Mouse (Mus musculus): ENCODE measurements around the gene Syne3. TPM values are rescaled to one million over a fixed set of nuclear protein-coding genes. Genes with fewer than 3 reads are reported as not detected.
A peak's percentile ranks its signal among the peaks of the same experiment; 100 is the strongest.

Gene Syne3
- total RNA-seq, 1 experiment from 2014 or later = 33.1 TPM

DNA sequence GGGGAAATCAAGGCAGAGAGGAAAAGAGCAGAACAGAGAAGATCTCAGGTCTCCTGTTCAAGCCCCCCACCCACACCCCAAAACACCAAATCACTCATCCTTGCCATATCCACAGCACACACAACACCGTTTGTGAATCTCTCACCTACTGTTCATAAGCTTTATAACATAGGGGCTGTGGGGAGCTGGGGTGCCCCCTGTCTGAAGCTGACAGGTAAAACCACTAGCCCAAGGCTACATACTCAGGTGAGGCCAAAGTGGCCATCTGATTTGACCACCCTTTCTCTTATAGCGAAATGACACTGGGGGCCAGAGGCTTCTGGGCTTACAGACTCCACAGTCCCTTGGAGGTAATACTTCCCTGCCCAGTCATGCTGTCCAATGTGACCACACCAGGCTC, 1.5 kb downstream of the Syne3 start:
- no peak for ATAC-seq (replicated peaks in 1 of 2; ENCODE audit: insufficient read depth in 1 of 2, low FRiP score in 2 of 2, low TSS enrichment in 1 of 2, low read depth in 1 of 2, poor library complexity in 2 of 2, severe bottlenecking in 2 of 2)

DNA sequence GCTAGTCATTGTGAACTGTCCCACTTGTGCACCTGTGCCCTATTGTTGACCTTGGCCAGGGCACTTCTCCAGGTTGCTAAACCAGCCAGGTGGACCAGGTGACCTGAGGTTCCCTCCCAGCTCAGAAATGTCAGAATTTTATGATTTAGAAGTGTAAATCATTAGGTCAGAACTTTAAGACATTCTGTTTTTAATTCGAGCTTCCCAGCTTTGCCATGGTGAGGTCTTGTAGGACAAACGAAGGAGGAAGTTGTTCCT, 4.0 kb downstream of the Syne3 start:
- ATAC-seq (replicated peaks in 1 of 2; ENCODE audit: insufficient read depth in 1 of 2, low FRiP score in 2 of 2, low TSS enrichment in 1 of 2, low read depth in 1 of 2, poor library complexity in 2 of 2, severe bottlenecking in 2 of 2) = no peak

DNA sequence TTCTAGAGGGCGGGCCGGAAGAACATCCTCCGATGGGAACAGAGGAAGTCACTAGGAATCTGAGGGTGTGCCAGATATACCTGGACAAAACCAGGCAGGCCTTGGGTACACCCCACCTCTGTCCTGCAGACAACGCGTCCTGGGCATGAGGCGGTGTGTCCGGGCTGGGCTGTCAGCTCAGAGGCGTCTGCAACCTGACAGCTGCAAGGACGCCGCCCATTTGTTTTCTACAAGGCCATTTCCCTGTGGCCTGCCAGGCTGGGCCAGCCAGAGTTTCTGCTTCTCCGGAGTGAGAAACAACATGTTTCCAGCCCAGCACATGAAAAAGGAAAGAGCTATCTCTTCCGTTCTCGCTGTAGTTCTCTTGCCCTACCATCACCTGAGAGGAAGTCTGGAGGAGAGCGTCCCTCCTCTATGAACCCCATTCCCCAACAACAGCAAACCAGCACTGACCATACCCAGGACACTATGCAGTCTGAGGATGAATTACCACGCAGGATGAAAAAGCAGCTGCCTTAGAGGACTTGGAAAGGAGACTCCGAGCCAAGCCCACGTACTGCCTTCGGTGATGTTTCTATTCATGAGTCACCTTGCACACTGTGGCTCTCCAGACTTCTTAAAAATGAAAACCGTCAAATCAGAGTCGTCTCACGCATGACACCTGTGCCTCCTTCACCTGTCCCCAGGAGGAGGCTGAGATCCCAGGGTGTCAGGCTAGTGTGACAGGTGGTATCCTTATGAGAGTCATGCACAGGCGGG, 4.5 kb downstream of the Syne3 start:
- ATAC-seq (replicated peaks in 1 of 2; ENCODE audit: insufficient read depth in 1 of 2, low FRiP score in 2 of 2, low TSS enrichment in 1 of 2, low read depth in 1 of 2, poor library complexity in 2 of 2, severe bottlenecking in 2 of 2) = no peak

DNA sequence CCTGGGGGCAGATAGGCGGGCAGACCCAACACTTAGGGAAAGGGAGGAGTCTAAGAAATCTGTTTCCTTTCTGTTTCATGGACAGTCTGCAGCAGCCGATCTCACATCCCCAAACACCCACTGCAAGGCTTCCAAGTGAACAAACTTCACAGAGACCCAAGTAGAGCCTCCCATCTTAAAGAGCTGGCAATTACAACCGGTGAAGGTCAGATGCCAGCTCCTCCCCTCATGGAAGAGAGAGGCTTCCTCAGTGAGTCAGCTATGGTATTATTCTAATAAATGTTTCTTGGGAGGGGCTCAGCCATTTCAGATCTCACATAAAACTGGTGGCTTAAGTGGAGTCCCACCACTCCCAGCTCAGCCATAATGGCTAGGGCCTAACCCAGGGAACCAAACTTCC, 5.9 kb downstream of the Syne3 start:
- ATAC-seq (replicated peaks in 1 of 2; ENCODE audit: insufficient read depth in 1 of 2, low FRiP score in 2 of 2, low TSS enrichment in 1 of 2, low read depth in 1 of 2, poor library complexity in 2 of 2, severe bottlenecking in 2 of 2) = no peak

DNA sequence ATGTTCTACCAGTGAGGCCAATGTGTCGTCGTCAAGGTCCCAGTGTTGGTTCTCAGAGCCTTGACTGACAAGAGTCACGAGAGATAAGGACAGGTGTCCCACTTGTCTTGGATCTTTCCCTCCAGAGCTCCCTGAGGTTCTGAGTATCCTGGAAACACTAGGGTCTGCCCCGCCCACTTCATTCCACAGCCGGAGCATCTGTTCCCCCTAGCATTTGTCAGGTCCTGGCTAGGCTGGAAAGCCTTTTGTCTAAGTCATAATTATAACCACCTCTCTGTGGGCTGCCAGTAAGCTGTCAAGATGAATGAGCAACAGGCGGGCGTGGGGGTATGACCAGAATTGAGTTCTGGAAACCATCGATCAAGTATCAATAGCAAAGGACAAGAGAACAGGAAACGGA, 6.5 kb downstream of the Syne3 start:
- no peak for ATAC-seq (replicated peaks in 1 of 2; ENCODE audit: insufficient read depth in 1 of 2, low FRiP score in 2 of 2, low TSS enrichment in 1 of 2, low read depth in 1 of 2, poor library complexity in 2 of 2, severe bottlenecking in 2 of 2)

DNA sequence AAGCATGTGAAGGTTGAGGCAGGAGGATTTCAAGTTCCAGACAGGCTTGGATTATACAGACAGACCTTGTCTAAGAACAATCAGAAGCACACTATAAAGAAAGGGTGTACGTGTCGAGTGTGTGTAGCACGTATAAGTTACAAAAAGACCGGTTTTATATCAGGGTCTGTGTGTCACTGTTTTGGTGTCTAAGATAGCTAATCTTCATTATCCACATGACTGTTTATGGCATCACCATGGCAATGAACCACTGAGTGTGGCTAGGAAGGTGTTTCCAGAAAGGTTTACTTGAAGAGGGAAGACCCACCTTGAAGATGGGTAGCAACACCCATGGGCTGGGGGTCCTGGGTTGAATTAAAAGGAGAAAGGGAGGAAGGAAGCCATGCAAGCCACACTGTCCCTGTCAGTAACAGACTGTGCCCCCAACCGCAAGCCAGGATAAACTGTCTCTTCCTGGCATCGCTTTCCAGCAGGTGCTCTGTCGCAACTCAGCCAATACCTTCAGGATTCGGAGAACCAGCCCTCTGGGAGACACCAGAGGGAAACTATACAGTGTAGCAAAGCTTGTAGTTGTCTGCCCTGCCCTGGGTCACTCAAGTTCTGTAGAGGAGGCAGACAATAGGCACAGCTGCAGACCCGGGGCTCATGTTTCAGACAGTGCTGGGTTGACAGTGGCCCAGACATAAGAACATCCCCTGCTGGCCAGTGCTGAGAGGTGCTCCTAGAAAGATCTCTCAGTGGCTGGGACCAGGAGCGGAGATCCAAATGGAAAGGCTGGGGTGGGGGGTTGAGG, 7.1 kb downstream of the Syne3 start:
- no peak for ATAC-seq (replicated peaks in 1 of 2; ENCODE audit: insufficient read depth in 1 of 2, low FRiP score in 2 of 2, low TSS enrichment in 1 of 2, low read depth in 1 of 2, poor library complexity in 2 of 2, severe bottlenecking in 2 of 2)

DNA sequence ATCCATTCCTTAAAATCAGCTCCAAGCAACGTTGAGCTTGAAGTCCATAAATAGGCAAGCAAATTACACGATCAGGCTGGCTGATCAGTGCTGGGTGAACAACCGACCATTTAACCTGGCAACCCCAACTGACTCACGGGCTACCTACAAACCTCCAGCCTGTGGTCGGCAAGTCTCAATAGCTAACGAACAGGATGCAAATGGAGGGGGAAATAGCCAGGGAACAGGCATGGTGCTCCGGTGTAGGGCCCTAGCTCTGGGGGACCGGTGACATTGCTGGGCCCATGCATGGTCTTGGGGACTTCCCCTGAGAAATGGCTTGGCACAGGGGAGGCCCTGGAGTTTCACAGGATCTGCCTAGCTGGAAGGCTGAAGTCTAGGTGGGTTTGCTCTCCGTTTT, 8.3 kb downstream of the Syne3 start:
- 0 out of 4 replicates have a peak, but pooled peaks of 1 of the 2 experiments have one; percentile 3 for ATAC-seq (replicated peaks in 1 of 2; ENCODE audit: insufficient read depth in 1 of 2, low FRiP score in 2 of 2, low TSS enrichment in 1 of 2, low read depth in 1 of 2, poor library complexity in 2 of 2, severe bottlenecking in 2 of 2)

DNA sequence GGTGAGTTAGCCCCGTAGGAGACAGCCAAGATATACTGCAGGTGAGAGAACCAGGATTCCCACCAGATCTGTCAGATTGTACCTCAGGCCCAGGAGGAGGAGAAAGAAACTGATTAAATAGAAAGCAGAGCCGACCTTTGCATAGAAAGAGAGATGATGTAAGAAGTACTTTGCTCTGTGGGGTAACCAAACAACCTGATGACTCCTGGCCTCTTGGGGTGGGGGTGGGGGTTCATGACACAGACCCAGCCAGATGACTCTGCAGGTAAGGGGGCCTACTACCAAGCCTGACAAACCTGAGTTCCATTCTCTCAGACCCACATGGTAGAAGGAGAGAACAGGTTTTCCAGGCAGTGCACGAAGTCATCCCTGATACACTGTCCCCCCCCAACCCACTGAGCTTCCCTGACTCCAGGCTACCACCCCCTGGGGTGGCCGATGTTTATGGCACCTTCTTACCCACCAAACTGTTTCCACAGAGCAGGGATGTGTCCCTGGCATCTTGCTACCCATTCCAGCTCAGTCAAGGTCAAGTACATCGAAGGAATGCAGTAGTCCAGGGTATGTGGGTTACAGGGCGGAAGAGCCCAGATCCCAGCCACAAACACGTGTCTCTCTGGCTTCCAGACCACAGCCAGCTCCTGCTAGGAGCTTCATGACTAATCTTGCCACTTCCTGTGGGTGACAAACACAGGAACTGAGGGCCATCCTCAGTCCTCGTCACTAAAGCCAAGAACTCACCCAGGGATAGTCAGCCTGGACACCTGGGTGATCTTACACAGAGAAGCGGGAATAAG, 8.9 kb downstream of the Syne3 start:
- ATAC-seq (replicated peaks in 1 of 2; ENCODE audit: insufficient read depth in 1 of 2, low FRiP score in 2 of 2, low TSS enrichment in 1 of 2, low read depth in 1 of 2, poor library complexity in 2 of 2, severe bottlenecking in 2 of 2) = peak; percentile 61 to 69

DNA sequence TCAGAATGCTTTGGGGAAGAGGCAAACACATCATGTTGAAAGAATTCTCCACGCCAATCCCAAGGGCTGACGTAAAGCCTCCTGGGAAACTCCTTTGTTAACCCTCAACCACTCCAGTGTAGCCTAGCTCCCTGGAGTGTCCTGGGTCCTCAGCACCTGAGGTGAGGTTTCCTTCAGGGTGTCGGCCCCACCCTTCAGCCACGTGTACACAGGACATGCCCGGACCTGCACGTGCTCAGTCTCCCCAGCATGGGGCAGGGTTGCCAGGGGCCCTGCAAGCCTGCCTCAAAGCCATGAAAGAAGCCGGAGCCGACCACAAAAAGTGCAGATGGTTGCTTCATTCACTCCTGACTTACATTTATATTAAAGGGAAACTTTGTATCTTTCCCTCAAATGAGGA, 10.4 kb downstream of the Syne3 start:
- ATAC-seq (replicated peaks in 1 of 2; ENCODE audit: insufficient read depth in 1 of 2, low FRiP score in 2 of 2, low TSS enrichment in 1 of 2, low read depth in 1 of 2, poor library complexity in 2 of 2, severe bottlenecking in 2 of 2) = no peak

DNA sequence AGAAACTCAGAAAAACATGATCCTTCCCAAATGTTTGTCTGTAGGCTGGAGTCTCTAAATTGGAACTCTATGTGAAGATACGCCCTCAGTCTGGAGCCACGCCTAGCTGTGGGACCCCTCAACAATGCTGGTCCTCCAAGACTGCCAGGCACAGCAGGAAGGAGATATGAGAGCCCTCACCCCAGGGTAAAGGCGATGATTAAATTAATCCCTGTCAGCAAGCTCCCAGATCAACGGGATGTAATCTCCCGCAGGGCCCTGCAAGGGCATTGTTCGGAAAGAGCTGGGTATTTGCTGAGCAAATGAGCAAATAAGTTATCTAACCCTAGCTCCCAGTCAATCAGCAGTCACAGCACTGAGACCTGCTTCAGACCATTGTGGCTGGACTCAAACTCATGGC, 11.1 kb downstream of the Syne3 start:
- no peak for ATAC-seq (replicated peaks in 1 of 2; ENCODE audit: insufficient read depth in 1 of 2, low FRiP score in 2 of 2, low TSS enrichment in 1 of 2, low read depth in 1 of 2, poor library complexity in 2 of 2, severe bottlenecking in 2 of 2)

DNA sequence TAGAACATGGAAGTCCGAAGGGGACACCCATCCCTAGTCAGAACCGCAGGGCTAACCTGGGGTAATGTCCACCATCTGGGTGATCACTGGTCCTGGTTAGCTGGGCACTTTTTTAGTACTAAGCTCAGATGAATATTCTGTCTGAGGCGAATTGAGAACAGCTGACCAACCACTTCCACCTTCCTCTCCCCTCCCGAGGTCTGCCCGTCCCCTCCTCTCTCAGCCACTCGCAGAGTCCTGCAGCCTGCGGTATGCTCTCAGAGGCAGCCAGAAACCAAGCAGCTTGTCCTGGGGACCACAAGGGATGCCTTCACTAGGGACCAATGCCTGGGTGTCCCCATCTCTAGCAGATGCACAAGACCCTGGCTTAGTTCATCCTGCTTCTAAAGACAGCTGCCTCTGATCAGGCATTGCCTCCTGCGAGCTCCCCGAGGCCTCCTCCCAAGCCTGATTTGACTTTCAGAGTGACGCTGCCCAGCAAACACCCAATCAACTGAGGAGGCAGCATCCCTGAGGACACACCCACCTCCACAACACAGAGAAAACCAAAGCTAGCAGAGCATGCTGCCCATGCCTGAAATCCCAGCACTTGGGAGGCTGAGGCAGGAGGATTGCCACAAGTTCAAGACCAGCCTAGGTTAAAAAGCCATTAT, 11.8 kb downstream of the Syne3 start:
- peak; percentile 55 to 56 for ATAC-seq (replicated peaks in 1 of 2; ENCODE audit: insufficient read depth in 1 of 2, low FRiP score in 2 of 2, low TSS enrichment in 1 of 2, low read depth in 1 of 2, poor library complexity in 2 of 2, severe bottlenecking in 2 of 2)

DNA sequence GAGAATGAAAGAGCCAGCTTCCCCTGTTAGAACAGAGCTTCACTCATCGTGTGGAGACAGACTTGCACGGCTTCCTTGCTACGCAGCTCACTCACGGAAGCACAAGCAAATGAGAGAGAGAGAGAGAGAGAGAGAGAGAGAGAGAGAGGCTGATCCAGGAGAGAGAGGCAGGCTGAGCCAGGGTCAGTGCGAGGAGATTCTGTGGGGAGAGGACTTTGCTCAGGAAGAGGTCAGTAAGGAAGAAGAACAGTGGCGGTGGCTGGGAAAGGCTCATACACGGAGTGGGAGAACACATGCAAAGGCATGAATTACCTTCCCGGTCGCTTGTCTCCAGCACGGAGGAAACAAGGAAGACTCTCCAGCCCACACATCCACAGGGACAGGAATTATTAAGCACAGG, 12.4 kb downstream of the Syne3 start:
- no peak for ATAC-seq (replicated peaks in 1 of 2; ENCODE audit: insufficient read depth in 1 of 2, low FRiP score in 2 of 2, low TSS enrichment in 1 of 2, low read depth in 1 of 2, poor library complexity in 2 of 2, severe bottlenecking in 2 of 2)

DNA sequence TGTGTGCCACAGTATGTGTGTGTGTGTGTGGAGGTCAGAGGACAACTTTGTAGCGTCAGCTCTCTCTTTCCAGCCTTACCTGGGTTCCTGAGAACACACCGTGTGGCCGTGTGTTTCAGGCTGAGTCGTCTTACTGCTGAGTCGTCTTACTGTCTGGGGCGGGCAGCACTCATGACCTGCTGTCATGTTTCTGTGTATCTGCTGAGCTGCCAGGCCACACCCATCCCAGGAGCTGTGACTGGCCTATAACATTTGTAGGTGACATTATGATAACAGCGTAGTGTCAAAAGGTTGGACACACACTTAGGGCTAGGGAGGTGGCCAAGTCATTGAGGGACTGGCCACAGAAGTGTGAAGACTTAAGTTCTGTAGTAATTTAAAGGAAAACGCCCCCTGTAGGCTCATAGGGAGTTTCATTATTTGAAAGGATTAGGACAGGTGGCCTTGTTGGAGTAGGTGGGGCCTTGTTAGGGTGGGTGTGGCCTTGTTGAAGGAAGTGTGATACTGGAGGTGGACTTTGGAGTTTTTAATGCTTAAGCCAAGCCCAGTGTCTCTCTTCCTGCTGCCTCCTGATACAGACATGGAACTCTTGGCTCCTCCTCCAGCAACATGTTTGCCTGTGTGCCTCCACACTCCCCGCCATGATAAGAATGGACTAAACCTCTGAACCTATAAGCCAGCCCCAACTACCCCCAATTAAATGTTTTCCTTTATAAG, 13.4 kb downstream of the Syne3 start:
- no peak for ATAC-seq (replicated peaks in 1 of 2; ENCODE audit: insufficient read depth in 1 of 2, low FRiP score in 2 of 2, low TSS enrichment in 1 of 2, low read depth in 1 of 2, poor library complexity in 2 of 2, severe bottlenecking in 2 of 2)

DNA sequence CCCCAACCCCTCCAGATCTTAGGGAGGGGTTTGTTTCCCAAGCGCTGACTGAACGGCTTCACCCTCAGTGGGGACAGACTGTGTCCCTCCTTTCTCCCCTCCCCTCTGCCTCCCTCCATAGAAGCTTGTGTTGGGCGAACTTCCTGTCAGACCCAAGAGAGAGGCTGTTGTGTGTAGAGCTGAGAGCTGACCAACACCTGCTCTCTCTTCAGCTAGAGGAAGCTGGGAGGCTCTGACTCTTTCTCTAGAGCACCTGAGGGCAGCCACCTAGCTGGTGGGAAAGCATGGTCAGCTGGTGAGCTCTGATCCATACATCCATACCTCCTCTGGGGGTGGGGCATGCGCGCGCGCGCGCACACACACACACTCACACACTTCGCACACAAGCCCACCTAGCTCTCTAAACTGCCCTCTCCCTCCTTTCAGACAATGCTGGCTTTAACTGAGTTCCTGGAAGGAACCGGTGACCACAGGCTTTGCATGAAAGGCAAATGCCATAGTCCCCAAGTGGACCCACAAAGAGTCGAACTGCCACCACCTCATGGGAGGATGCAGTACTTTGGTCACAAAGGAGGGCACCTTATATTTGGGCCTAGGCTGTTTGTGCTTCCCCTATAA, 14.2 kb downstream of the Syne3 start:
- ATAC-seq (replicated peaks in 1 of 2; ENCODE audit: insufficient read depth in 1 of 2, low FRiP score in 2 of 2, low TSS enrichment in 1 of 2, low read depth in 1 of 2, poor library complexity in 2 of 2, severe bottlenecking in 2 of 2) = 0 out of 4 replicates have a peak, but pooled peaks of 1 of the 2 experiments have one; percentile 6

DNA sequence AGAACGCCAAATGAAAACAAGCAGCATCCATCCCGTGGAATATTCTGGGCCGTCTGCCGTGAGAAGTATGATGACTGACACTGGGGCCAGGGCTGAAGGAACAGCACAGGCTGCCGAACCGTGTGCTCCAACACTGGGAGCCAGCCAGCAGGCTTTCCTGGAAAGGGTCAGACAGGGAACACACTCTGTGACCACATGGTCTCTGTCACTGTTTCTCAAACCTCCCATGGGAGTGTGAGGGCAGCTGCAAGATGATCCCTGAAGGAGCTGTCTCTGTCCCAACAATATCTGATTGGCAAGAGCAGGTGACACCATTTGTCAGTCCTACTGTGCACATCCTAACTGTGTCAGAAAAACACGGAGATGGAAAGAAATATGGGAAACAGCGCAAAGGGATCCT, 16.8 kb downstream of the Syne3 start:
- ATAC-seq (replicated peaks in 1 of 2; ENCODE audit: insufficient read depth in 1 of 2, low FRiP score in 2 of 2, low TSS enrichment in 1 of 2, low read depth in 1 of 2, poor library complexity in 2 of 2, severe bottlenecking in 2 of 2) = no peak

DNA sequence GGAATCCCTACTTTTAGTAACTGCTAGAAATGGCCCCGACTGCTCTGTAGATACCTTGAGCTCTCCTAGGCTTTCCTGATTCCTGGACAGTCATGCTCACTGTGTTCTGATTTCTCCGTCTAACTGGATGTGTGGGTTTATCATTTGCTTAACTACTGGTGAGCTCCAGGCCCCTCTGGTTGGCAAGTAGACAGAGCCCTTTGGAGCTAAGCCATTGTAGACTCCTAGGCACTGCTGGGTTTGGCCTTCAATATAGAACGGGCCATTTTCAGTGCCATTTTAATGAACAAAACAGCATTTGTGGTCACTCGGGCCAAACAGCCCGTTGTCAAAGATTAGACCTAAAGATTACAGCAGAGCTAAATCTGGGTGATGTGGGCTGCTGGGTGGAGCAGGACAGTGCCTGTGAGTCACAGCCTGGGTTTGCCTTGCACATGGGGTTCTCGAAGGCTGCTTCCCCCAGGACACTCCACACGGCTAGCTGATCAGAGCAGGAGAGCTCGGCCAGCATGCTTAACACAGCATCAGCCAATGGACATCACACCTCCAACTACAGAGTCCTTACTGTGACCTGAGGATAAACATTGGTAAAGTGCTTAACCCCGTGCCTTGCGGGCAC, 17.4 kb downstream of the Syne3 start:
- ATAC-seq (replicated peaks in 1 of 2; ENCODE audit: insufficient read depth in 1 of 2, low FRiP score in 2 of 2, low TSS enrichment in 1 of 2, low read depth in 1 of 2, poor library complexity in 2 of 2, severe bottlenecking in 2 of 2) = no peak
